Mouse (Mus musculus) skeletal muscle tissue, adult 2 months (tissue): ENCODE data around the gene Trpm2.
"Not testable (repeated sequence)": the region's sequence is repeated elsewhere in the genome, so short reads cannot be mapped to it uniquely, and the experiment has no call there.

Experiments used
- DNase-seq: peaks from one replicate; pipeline ENCODE4 v3.0.0-alpha.2; 2012; ENCODE audit warnings: low read depth, low spot score

Trpm2 gene

GRCm38 (mm10) chr10:77978351-77979350, 8.3 kb upstream of the Trpm2 start, which contains the start of gene 1810043G02Rik:
TSS of gene 1810043G02Rik (plus strand) at chr10:77978524.
- peak; percentile 94 for DNase-seq

- DNase-seq: no peak
Observed at GRCm38 (mm10) chr10:77976458-77977150, 6.2 kb upstream of the Trpm2 start.

- no peak for DNase-seq
Observed at GRCm38 (mm10) chr10:77975653-77976052, 5.3 kb upstream of the Trpm2 start.

- no peak for DNase-seq
Observed at GRCm38 (mm10) chr10:77974811-77975210, 4.4 kb upstream of the Trpm2 start.

- DNase-seq: no peak
Observed at GRCm38 (mm10) chr10:77974323-77974722, 4.0 kb upstream of the Trpm2 start.

- no peak for DNase-seq
Observed at GRCm38 (mm10) chr10:77971709-77972553, 1.6 kb upstream of the Trpm2 start.

- DNase-seq: no peak
Observed at GRCm38 (mm10) chr10:77971191-77971590, 828 bp upstream of the Trpm2 start.

GRCm38 (mm10) chr10:77969973-77970325, 414 bp downstream of the Trpm2 start:
- no peak for DNase-seq

GRCm38 (mm10) chr10:77969274-77969972, 940 bp downstream of the Trpm2 start:
- no peak for DNase-seq

GRCm38 (mm10) chr10:77963971-77964370, 6.4 kb downstream of the Trpm2 start:
- DNase-seq: no peak

- DNase-seq: no peak
Observed at GRCm38 (mm10) chr10:77962725-77963124, 7.6 kb downstream of the Trpm2 start.

- DNase-seq: not testable (repeated sequence)
Observed at GRCm38 (mm10) chr10:77950468-77950867, 19.9 kb downstream of the Trpm2 start.

GRCm38 (mm10) chr10:77939685-77940084, 30.7 kb downstream of the Trpm2 start:
- no peak for DNase-seq

GRCm38 (mm10) chr10:77927375-77927774, 43.0 kb downstream of the Trpm2 start:
- no peak for DNase-seq

GRCm38 (mm10) chr10:77926140-77926539, 44.2 kb downstream of the Trpm2 start:
- no peak for DNase-seq

GRCm38 (mm10) chr10:77922681-77923080, 47.7 kb downstream of the Trpm2 start:
- no peak for DNase-seq

- no peak for DNase-seq
Observed at GRCm38 (mm10) chr10:77921009-77921408, 49.4 kb downstream of the Trpm2 start.

- DNase-seq: no peak
Observed at GRCm38 (mm10) chr10:77916636-77917335, 53.6 kb downstream of the Trpm2 start.

- no peak for DNase-seq
Observed at GRCm38 (mm10) chr10:77913292-77913691, 57.1 kb downstream of the Trpm2 start.

- DNase-seq: peak; percentile 18
Observed at GRCm38 (mm10) chr10:77912605-77913004, 57.8 kb downstream of the Trpm2 start.
